Mouse (Mus musculus) CH12.LX (cell line): ENCODE measurements around the gene Ppid. TPM values are rescaled to one million over a fixed set of nuclear protein-coding genes. Genes with fewer than 3 reads are reported as not detected.
A peak's percentile ranks its signal among the peaks of the same experiment; 100 is the strongest.

Experiments used
- DNase-seq: peaks from one replicate; pipeline ENCODE4 v3.0.0-alpha.2; 2013; ENCODE audit errors: extremely low read depth
- H3K27ac ChIP-seq: 2 replicates; pipeline ENCODE4 v1.5.1; 2012; ENCODE audit warnings: low read depth, mild to moderate bottlenecking, control low read depth, moderate library complexity; ENCODE audit not compliant: insufficient read depth
- H3K27me3 ChIP-seq: replicated peaks from 2 replicates; pipeline ENCODE3; 2012; ENCODE audit warnings: inconsistent platforms
- H3K36me3 ChIP-seq, 2 experiments: replicated peaks in 1 of 2; 2 replicates each; pipeline versions ENCODE3 to v1.6.1; 2012; ENCODE audit warnings: inconsistent platforms in 1 of 2, low read length in 1 of 2, mild to moderate bottlenecking in 1 of 2, mixed read lengths in 1 of 2, moderate library complexity in 1 of 2; ENCODE audit not compliant: control insufficient read depth in 1 of 2, insufficient read depth in 1 of 2
- H3K4me1 ChIP-seq, 2 experiments: 2 replicates each; pipeline ENCODE4 v1.6.1; 2012; ENCODE audit warnings: inconsistent platforms in 1 of 2, moderate library complexity in 1 of 2; ENCODE audit not compliant: insufficient read depth in 2 of 2, control insufficient read depth in 1 of 2
- H3K4me2 ChIP-seq: 2 replicates; pipeline ENCODE4 v1.6.1; 2012; ENCODE audit warnings: low read depth, mild to moderate bottlenecking, control low read depth; ENCODE audit not compliant: poor library complexity, insufficient read depth, severe bottlenecking
- H3K4me3 ChIP-seq, 3 experiments: fragments of 150-350 bp in 1 of 3; sonication (generic) in 1 of 3; replicated peaks in 1 of 3; 2 replicates each; pipeline versions ENCODE3 to v1.5.1; 2011 to 2012; ENCODE audit warnings: low read depth in 2 of 3, low read length in 2 of 3, mild to moderate bottlenecking in 2 of 3, moderate library complexity in 2 of 3, control low read depth in 1 of 3, improper control_type of control experiment in 1 of 3, inconsistent platforms in 1 of 3, mixed read lengths in 1 of 3; ENCODE audit not compliant: poor library complexity in 1 of 3
- H3K79me2 ChIP-seq: replicated peaks from 2 replicates; pipeline ENCODE4 v1.6.1; 2012; ENCODE audit warnings: mild to moderate bottlenecking, moderate library complexity; ENCODE audit not compliant: control insufficient read depth, poor library complexity, insufficient read depth, severe bottlenecking; ENCODE audit errors: extremely low read depth
- H3K9ac ChIP-seq: 2 replicates; pipeline ENCODE4 v1.6.1; 2012; ENCODE audit warnings: low read depth, mild to moderate bottlenecking, control low read depth, moderate library complexity; ENCODE audit not compliant: insufficient read depth
- H3K9me3 ChIP-seq: replicated peaks from 2 replicates; pipeline ENCODE3; 2012; ENCODE audit warnings: low read length, inconsistent platforms, mixed read lengths
- BHLHE40 ChIP-seq: IDR thresholded peaks from 2 replicates; pipeline ENCODE4 v1.6.1; 2011; ENCODE audit warnings: mild to moderate bottlenecking, low read depth, low read length, improper control_type of control experiment
- CHD1 ChIP-seq: IDR thresholded peaks from 2 replicates; pipeline ENCODE4 v1.6.1; 2012; ENCODE audit warnings: low read depth, low read length, improper control_type of control experiment, inconsistent platforms
- E2F4 ChIP-seq: IDR thresholded peaks from 2 replicates; pipeline ENCODE4 v1.6.1; 2011; ENCODE audit warnings: low read depth, low read length, improper control_type of control experiment; ENCODE audit not compliant: insufficient replicate concordance
- ELF1 ChIP-seq: IDR thresholded peaks from 2 replicates; pipeline ENCODE4 v1.6.1; 2014; ENCODE audit warnings: low read depth, mild to moderate bottlenecking, inconsistent platforms, low read length, improper control_type of control experiment
- EP300 ChIP-seq: IDR thresholded peaks from 2 replicates; pipeline ENCODE4 v1.6.1; 2011; ENCODE audit warnings: low read length, improper control_type of control experiment
- ETS1 ChIP-seq: conservative IDR thresholded peaks from 2 replicates; pipeline ENCODE4 v1.6.1; 2012; ENCODE audit warnings: low read depth, mild to moderate bottlenecking, inconsistent platforms, low read length, improper control_type of control experiment, moderate library complexity
- GABPA ChIP-seq: IDR thresholded peaks from 2 replicates; pipeline ENCODE4 v1.6.1; 2012; ENCODE audit warnings: low read depth, low read length, improper control_type of control experiment, inconsistent platforms; ENCODE audit not compliant: insufficient replicate concordance
- JUN ChIP-seq: IDR thresholded peaks from 2 replicates; pipeline ENCODE4 v1.6.1; 2011; ENCODE audit warnings: low read depth, mild to moderate bottlenecking, low read length, improper control_type of control experiment, moderate library complexity; ENCODE audit not compliant: insufficient read depth
- KAT2A ChIP-seq: IDR thresholded peaks from 2 replicates; pipeline ENCODE4 v1.6.1; 2012; ENCODE audit warnings: low read length, improper control_type of control experiment, inconsistent platforms; ENCODE audit not compliant: insufficient replicate concordance
- MAX ChIP-seq: IDR thresholded peaks from 2 replicates; pipeline ENCODE4 v1.6.1; 2011; ENCODE audit warnings: low read length, improper control_type of control experiment
- MAZ ChIP-seq: IDR thresholded peaks from 2 replicates; pipeline ENCODE4 v1.6.1; 2012; ENCODE audit warnings: low read depth, mild to moderate bottlenecking, inconsistent platforms, low read length, improper control_type of control experiment, moderate library complexity
- MEF2A ChIP-seq: IDR thresholded peaks from 2 replicates; pipeline ENCODE4 v1.6.1; 2014; ENCODE audit warnings: low read depth, mild to moderate bottlenecking, inconsistent platforms, low read length, improper control_type of control experiment, borderline replicate concordance
- MYC ChIP-seq: IDR thresholded peaks from 2 replicates; pipeline ENCODE4 v1.6.1; 2011; ENCODE audit warnings: low read depth, mild to moderate bottlenecking, improper control_type of control experiment, low read length
- POLR2A ChIP-seq: IDR thresholded peaks from 2 replicates; pipeline ENCODE4 v1.6.1; 2011; ENCODE audit warnings: low read depth, mild to moderate bottlenecking, improper control_type of control experiment, low read length
- RAD21 ChIP-seq: IDR thresholded peaks from 2 replicates; pipeline ENCODE4 v1.6.1; 2011; ENCODE audit warnings: low read depth, mild to moderate bottlenecking, low read length, improper control_type of control experiment, moderate library complexity
- SMC3 ChIP-seq: IDR thresholded peaks from 2 replicates; pipeline ENCODE4 v1.6.1; 2011; ENCODE audit warnings: low read depth, low read length, improper control_type of control experiment
- TBP ChIP-seq: conservative IDR thresholded peaks from 2 replicates; pipeline ENCODE4 v1.6.1; 2011; ENCODE audit warnings: low read depth, low read length, improper control_type of control experiment
- UBTF ChIP-seq: IDR thresholded peaks from 2 replicates; pipeline ENCODE4 v1.6.1; 2012; ENCODE audit warnings: low read depth, mild to moderate bottlenecking, inconsistent platforms, low read length, improper control_type of control experiment, moderate library complexity
- USF1 ChIP-seq: IDR thresholded peaks from 2 replicates; pipeline ENCODE4 v1.6.1; 2014; ENCODE audit warnings: low read depth, mild to moderate bottlenecking, inconsistent platforms, low read length, improper control_type of control experiment
- ZC3H11A ChIP-seq: IDR thresholded peaks from 2 replicates; pipeline ENCODE4 v1.6.1; 2012; ENCODE audit warnings: low read depth, mild to moderate bottlenecking, inconsistent platforms, low read length, improper control_type of control experiment
- ZMIZ1 ChIP-seq: IDR thresholded peaks from 2 replicates; pipeline ENCODE4 v1.6.1; 2012; ENCODE audit warnings: low read depth, mild to moderate bottlenecking, inconsistent platforms, low read length, improper control_type of control experiment
- ZNF384 ChIP-seq: IDR thresholded peaks from 2 replicates; pipeline ENCODE4 v1.6.1; 2012; ENCODE audit warnings: low read depth, low read length, improper control_type of control experiment, inconsistent platforms
- dilution Hi-C: fragments of 300-500 bp; cut with MboI; formaldehyde crosslinking; loops from 2 replicates; pipeline ENCODE4 v1.14.3; 2020; ENCODE audit warnings: low sequenced_read_pairs; ENCODE audit not compliant: extremely low pct_unique_long_range_greater_than_20kb, extremely low pct_ligation_motif_present
- in situ Hi-C: fragments of 300-500 bp; cut with MboI; formaldehyde crosslinking; loops from 3 replicates; pipeline ENCODE4 v1.14.3; 2019; ENCODE audit warnings: low sequenced_read_pairs, low pct_ligation_motif_present, low pct_unique_long_range_greater_than_20kb, mixed read lengths
- polyA plus RNA-seq: library from polyadenylated mRNA; unstranded; fragments of >175 nt; gene quantifications from 2 replicates; pipeline ENCODE4 v1.2.1, GENCODE M21; 2012; ENCODE audit warnings: low read depth; ENCODE audit not compliant: insufficient read length
- total RNA-seq, 2 experiments: library from RNA; depleted of rRNA; stranded (reverse); fragments of 300-350 nt in 1 of 2; fragments of >200 nt in 1 of 2; gene quantifications; 2 replicates each; pipeline ENCODE4 v1.2.3; 2012 to 2014

Gene Ppid
- total and polyA plus RNA-seq, 3 experiments, result 129 to 438 (median 335) TPM

DNA sequence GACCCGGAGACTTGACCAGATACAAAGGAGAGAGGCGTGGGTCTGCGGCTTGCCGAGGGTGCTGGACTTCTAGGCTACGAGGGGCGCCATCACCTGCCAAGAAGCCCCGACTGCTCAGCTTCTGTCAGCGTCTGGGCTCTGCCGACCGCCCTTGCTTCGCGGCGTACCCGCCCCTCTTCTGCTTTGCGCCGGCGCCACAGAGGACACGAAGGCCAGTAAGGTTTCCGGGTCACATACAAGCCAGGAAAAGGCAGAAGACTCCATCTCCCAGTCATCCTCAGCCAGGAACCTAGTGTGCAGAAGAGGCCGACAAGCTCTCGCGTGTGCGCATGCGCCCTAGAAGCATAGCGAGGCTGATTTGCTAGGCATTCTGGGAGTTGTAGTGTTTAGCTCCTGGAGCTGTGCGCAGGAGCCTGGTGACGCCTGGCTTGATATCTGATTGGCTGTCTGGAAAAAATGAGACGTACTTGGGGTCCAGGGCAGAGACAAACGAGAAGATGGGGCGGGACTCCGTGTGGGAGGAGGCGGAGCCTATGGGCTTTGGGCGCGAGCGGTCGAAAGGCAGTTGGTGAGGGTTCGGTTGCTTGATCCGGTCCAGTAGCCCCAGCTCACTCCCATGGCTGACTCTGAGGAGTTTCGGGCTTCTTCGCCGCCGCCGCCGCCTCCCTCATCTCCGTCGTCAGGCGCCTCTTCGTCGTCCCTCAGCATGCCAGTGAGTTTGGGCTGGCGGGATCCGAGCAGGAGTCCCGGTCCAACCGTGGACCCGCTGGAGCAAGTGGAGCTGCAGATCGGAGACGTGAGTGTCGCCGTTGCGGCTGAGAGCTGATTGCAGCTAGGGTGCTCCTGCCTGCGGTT is 37.6 kb downstream of the Ppid start, which contains the start of gene 4930579G24Rik (continued):
- TF ChIP-seq UBTF, result no peak; the same call in 1 of the 2 replicates
- peak; percentile 11; the same call in 1 of the 2 replicates for TF ChIP-seq MAX
- peak; percentile 62; the same call in 1 of the 2 replicates for TF ChIP-seq ZMIZ1
- TF ChIP-seq ZC3H11A, result no peak
- no peak for TF ChIP-seq JUN
- 0 out of 2 replicates have a peak, but pooled peaks have one; percentile 15 for TF ChIP-seq MYC
- TF ChIP-seq GABPA, result peak; percentile 70; the same call in 1 of the 2 replicates
- TF ChIP-seq CHD1, result no peak
- TF ChIP-seq TBP, result peak; percentile 73; the same call in 1 of the 2 replicates
- TF ChIP-seq SMC3, result no peak
- TF ChIP-seq MEF2A, result no peak; the same call in 1 of the 2 replicates
- TF ChIP-seq USF1, result peak; percentile 68
- TF ChIP-seq BHLHE40, result no peak
- no peak for TF ChIP-seq MAZ
- TF ChIP-seq ELF1, result peak; percentile 94
- no peak for TF ChIP-seq E2F4
- TF ChIP-seq, all 38 proteins: peak for 17

DNA sequence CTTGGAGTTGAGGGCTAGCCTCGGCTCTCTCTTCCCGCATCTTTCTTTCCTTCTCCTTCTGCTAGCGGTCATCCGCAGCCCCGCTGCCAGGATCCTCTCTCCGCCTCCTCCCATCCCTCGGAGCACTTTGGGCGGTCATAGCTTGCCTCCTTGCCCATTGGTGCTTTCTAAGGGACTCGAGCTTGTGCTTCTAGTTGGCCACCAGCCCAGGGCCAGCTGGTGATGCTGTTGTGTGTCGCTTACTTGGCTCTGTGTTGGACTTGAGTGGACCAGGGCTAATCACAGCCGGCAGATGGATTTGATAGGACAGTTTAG is 38.2 kb downstream of the Ppid start, which contains the start of gene Etfdh:
Gene Etfdh, minus strand, starts transcription at position 85 of the 315 bp plus-strand sequence.
- H3K79me2 ChIP-seq, result peaks cover 7% of the 10 kb centered on the region
- H3K4me1 ChIP-seq, result peaks cover 0 to 5% of the 10 kb centered on the region in 2 experiments; a peak in 2 of 4 replicates
- H3K4me2 ChIP-seq, result peak within 1 kb of the TSS; percentile 72
- no peaks in the 10 kb centered on the region for H3K27me3 ChIP-seq
- dilution Hi-C loops, result no loop called here
- peaks cover 5 to 22% of the 10 kb centered on the region in 2 experiments for H3K36me3 ChIP-seq
- TF ChIP-seq MYC (no peak), ZNF384 (no peak), TBP (no peak), EP300 (no peak), RAD21 (no peak), POLR2A (no peak), ETS1 (no peak), USF1 (no peak), JUN (no peak), KAT2A (no peak)
- peak within 1 kb of the TSS; percentile 61 to 96 (median 88) for H3K4me3 ChIP-seq
- peak within 1 kb of the TSS; percentile 73 for H3K9ac ChIP-seq
- in situ Hi-C loops, result no loop called here
- peak; percentile 58 for DNase-seq
- no peaks in the 10 kb centered on the region for H3K9me3 ChIP-seq
- peak within 1 kb of the TSS; percentile 81 for H3K27ac ChIP-seq
